Mouse (Mus musculus) kidney, adult 2 months (tissue): Measurements from ENCODE around the gene Fam155a.

Experiments
- CTCF ChIP-seq: fragments of 200-500 bp; conservative IDR thresholded peaks from 2 replicates; pipeline ENCODE4 v1.5.1; 2011; ENCODE audit warnings: low read depth, mild to moderate bottlenecking, control low read depth, low read length, moderate library complexity, mixed read lengths; ENCODE audit not compliant: insufficient read depth, insufficient read length
- POLR2A ChIP-seq: fragments of 200-500 bp; IDR thresholded peaks from one replicate; pipeline ENCODE4 v1.6.1; 2011; ENCODE audit warnings: low read depth, low read length, control low read depth

DNA sequence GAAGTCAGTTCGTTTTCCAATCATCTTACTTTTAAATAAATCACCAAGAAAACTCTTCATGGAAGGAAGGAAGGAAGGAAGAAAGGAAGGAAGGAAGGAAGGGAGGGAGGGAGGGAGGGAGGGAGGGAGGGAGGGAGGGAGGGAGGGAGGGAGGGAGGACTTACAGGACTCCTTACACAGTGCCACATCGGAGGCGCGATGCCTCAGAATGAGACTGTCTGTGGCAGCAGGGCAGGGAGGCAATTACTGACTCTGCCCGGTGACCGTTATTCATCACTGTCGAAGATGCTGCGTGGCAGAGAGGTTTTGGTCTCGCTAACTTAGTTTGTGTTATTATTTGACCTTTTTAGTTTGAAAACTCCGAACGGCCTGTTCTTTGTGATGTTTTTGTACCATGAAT lies 312.3 kb downstream of the Fam155a start:
- TF ChIP-seq POLR2A (no peak), CTCF (no peak)
